Mouse (Mus musculus) hindbrain, embryonic 11.5 days (tissue): ENCODE results near the gene Ltb. TPM values are rescaled to one million over a fixed set of nuclear protein-coding genes. Genes with fewer than 3 reads are reported as not detected.

Experiments used
- ATAC-seq: fragments of 200-750 bp; cut with Nextera tagmentation; 2 replicates; pipeline ENCODE4 v1.8.0; 2017; ENCODE audit warnings: mild to moderate bottlenecking, moderate TSS enrichment, moderate library complexity; ENCODE audit not compliant: low FRiP score
- DNase-seq: peaks from one replicate; pipeline ENCODE4 v3.0.0-alpha.2; 2015; ENCODE audit warnings: low spot score
- H3K27ac ChIP-seq: fragments of 300-500 bp; sonication (generic); 2 replicates; pipeline ENCODE4 v1.5.1; 2014; ENCODE audit warnings: mild to moderate bottlenecking, low read depth, low read length
- H3K27me3 ChIP-seq: fragments of 300-500 bp; sonication (generic); 2 replicates; pipeline ENCODE4 v1.6.1; 2014; ENCODE audit warnings: mild to moderate bottlenecking, low read length, moderate library complexity, mixed read lengths; ENCODE audit not compliant: control insufficient read depth, insufficient read depth
- H3K36me3 ChIP-seq: fragments of 300-500 bp; sonication (generic); 2 replicates; pipeline ENCODE4 v1.6.1; 2014; ENCODE audit warnings: mild to moderate bottlenecking, low read length, moderate library complexity, mixed read lengths; ENCODE audit not compliant: control insufficient read depth, insufficient read depth
- H3K4me1 ChIP-seq: fragments of 300-500 bp; sonication (generic); replicated peaks from 2 replicates; pipeline ENCODE4 v1.6.1; 2014; ENCODE audit warnings: low read length, mixed read lengths; ENCODE audit not compliant: control insufficient read depth, insufficient read depth
- H3K4me2 ChIP-seq: fragments of 300-500 bp; sonication (generic); replicated peaks from 2 replicates; pipeline ENCODE4 v1.6.1; 2014; ENCODE audit warnings: mild to moderate bottlenecking, low read depth, low read length
- H3K4me3 ChIP-seq: fragments of 300-500 bp; sonication (generic); 2 replicates; pipeline ENCODE4 v1.5.1; 2014; ENCODE audit warnings: low read depth, low read length
- H3K9ac ChIP-seq: fragments of 300-500 bp; sonication (generic); 2 replicates; pipeline ENCODE4 v1.6.1; 2014; ENCODE audit warnings: low read depth, low read length
- H3K9me3 ChIP-seq: fragments of 300-500 bp; sonication (generic); 2 replicates; pipeline ENCODE4 v1.6.1; 2016; ENCODE audit warnings: low read length; ENCODE audit not compliant: control insufficient read depth
- WGBS: fragments of 180-500 bp; shearing (Covaris S2); extraction: QIAGEN DNeasy Blood & Tissue Kit; methylation state at CpG from one replicate; pipeline ENCODE4 v1.1.7; 2014; 5-methylcytosine and 5-hydroxymethylcytosine counted together
- polyA plus RNA-seq: library from polyadenylated mRNA; unstranded; fragments of >200 nt; fragmentation: Nextera tagmentation; extraction: Ambion mirVana; gene quantifications from 2 replicates; pipeline ENCODE4 v1.2.1, GENCODE M21; 2014

Ltb gene
- polyA plus RNA-seq, 1 experiment from 2014 or later, result 0.32 TPM

- H3K27ac ChIP-seq, result peak overlapping the region; percentile 98
- no peaks in the 10 kb centered on the region for H3K9me3 ChIP-seq
- peaks cover 23% of the 10 kb centered on the region for H3K4me1 ChIP-seq
- WGBS, result 34% methylated on average over 12 of the region's 12 CpGs
- ATAC-seq, result no peak; the same call in 1 of the 2 replicates
- DNase-seq, result no peak
- peak overlapping the region; percentile 71 for H3K4me2 ChIP-seq
- peak overlapping the region; percentile 58 for H3K9ac ChIP-seq
- H3K27me3 ChIP-seq, result no peaks in the 10 kb centered on the region
- peaks cover 18% of the 10 kb centered on the region for H3K36me3 ChIP-seq
- peak overlapping the region; percentile 97 for H3K4me3 ChIP-seq
These were observed 46.4 kb downstream of the Ltb start for GRCm38 (mm10) chr17:35240384-35241304.

DNA sequence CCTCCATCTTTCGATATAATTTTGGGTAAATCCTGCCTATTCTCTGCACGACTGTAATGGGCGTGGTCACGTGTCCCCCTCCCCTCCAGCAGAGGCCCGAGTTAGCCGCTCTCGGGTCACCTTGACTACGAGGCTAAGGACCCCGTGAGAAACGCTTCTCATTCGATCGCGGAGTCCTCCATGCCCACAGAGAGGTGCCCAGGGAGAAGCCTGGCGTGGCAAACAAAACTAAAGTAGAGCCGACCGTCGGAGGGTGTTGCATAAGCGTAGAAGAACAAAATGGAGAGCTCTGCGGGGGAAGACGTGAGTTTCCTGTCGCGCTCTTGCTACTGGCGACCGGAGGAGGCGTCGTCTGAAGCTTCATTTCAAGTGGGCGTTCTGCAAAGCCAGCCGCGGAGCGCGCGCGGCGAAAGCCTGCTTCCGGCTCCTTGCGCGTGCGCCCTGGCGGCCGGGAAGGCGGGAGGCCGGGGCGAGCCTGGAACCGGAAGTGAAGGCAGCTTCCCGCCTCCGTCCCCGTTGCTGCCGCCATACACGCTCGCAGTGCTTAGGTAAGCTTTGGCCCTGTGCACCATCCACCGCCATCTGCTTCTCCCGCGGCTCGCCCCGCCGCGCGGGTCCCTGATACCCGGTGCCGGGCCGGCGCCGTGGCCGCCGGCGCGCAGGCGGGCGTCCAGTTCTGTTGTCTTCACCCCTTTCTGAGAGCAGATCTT, 47.2 kb downstream of the Ltb start, which contains the start of gene Ddx39b:
Ddx39b (plus strand) TSS at position 442 of the 710 bp plus-strand sequence.
- Histone ChIP-seq H3K27ac (peak within 1 kb of the TSS; percentile 98), H3K27me3 (no peaks in the 10 kb centered on the region), H3K9ac (peak within 1 kb of the TSS; percentile 100), H3K36me3 (peaks cover 24% of the 10 kb centered on the region), H3K9me3 (no peaks in the 10 kb centered on the region), H3K4me1 (peaks cover 27% of the 10 kb centered on the region), H3K4me3 (peak within 1 kb of the TSS; percentile 97), H3K4me2 (peak within 1 kb of the TSS; percentile 71)
- under 1% methylated on average over 69 of the region's 69 CpGs for WGBS
- peak; percentile 97 for DNase-seq
- ATAC-seq, result peak; percentile 91

DNA sequence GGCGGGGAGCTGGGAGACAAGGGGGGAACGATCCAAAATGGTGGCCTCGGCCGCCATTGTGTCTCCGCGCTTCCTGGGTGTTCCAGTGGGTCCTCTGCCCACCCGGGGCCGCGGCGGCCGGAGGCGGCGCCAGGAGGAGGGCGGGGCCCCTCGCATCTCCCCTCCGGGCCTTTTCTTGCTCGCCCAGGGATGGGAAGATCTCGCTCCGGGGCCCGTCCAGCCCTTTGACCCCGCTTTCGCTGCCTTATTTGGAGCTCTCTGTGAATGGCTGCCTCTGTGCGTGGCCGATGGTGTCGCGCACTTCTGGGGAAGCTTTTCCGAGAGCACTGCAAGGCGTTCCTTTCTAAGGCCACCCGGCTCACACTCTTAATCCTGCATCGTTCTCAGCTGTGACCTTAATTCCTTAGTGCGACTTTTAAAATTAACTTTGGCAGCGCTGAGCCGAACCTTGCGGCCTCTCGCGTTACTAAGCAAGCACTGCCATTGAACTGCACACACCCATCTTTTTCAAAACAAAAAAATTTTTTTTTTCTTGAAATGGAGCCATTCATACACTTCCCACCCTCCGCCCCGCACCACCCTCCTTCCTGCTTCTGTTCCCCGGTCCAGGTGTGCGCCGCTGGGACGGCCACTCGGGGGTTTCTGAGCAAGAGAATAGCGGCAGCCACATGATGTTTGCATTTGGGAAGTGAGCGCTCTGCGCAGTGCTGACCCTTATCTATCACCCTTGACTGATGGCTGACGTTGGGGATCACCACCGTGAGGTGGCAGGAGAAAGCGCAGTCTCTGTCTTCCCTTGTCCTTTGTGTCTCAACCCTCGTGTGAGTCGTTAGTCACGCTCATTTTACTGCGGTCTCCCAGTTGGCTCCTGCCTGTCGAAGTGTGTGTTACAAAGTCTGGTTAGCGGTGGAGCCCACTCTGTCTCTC, 48.0 kb downstream of the Ltb start:
- peaks cover 32% of the 10 kb centered on the region for H3K36me3 ChIP-seq
- H3K9ac ChIP-seq, result peak overlapping the region; percentile 100
- H3K4me1 ChIP-seq, result peaks cover 24% of the 10 kb centered on the region
- WGBS, result under 1% methylated on average over 55 of the region's 55 CpGs
- peak overlapping the region; percentile 97 for H3K4me3 ChIP-seq
- H3K27me3 ChIP-seq, result no peaks in the 10 kb centered on the region
- peak overlapping the region; percentile 71 for H3K4me2 ChIP-seq
- no peaks in the 10 kb centered on the region for H3K9me3 ChIP-seq
- ATAC-seq (peak; percentile 71), DNase-seq (peak; percentile 82)
- H3K27ac ChIP-seq, result peak overlapping the region; percentile 98

GRCm38 (mm10) chr17:35243086-35243485, 48.8 kb downstream of the Ltb start:
- H3K9ac ChIP-seq, result peak overlapping the region; percentile 100
- peaks cover 24% of the 10 kb centered on the region for H3K4me1 ChIP-seq
- H3K36me3 ChIP-seq, result peaks cover 37% of the 10 kb centered on the region
- no peaks in the 10 kb centered on the region for H3K9me3 ChIP-seq
- DNase-seq, result peak; percentile 71
- no peaks in the 10 kb centered on the region for H3K27me3 ChIP-seq
- WGBS, result 7% methylated on average over 16 of the region's 16 CpGs
- H3K4me3 ChIP-seq, result peak overlapping the region; percentile 97
- ATAC-seq, result no peak
- peak overlapping the region; percentile 98 for H3K27ac ChIP-seq
- peak overlapping the region; percentile 71 for H3K4me2 ChIP-seq

- Histone ChIP-seq H3K9me3 (no peaks in the 10 kb centered on the region), H3K4me2 (0 out of 2 replicates have a peak overlapping the region, but pooled peaks have one; percentile 71), H3K4me1 (peaks cover 24% of the 10 kb centered on the region), H3K27ac (no peak overlapping the region), H3K4me3 (no peak overlapping the region), H3K27me3 (no peaks in the 10 kb centered on the region), H3K9ac (no peak overlapping the region), H3K36me3 (peaks cover 50% of the 10 kb centered on the region)
- DNase-seq, result no peak
- WGBS, result 94% methylated on average over 2 of the region's 2 CpGs
- ATAC-seq, result no peak
These were observed 50.8 kb downstream of the Ltb start for GRCm38 (mm10) chr17:35244999-35245398.

Other genes starting within 250 kb of the Ltb start
- 0.15 TPM in 1 of 2 replicates, not detected in the other for gene Hspa1b, start 235.2 kb upstream of the Ltb start, polyA plus RNA-seq
- 0.49 TPM in 1 of 2 replicates, not detected in the other for gene Gm20481, start 224.5 kb upstream of the Ltb start, polyA plus RNA-seq
- 0.93 and 1.4 TPM in 2 replicates for gene Hspa1a, start 222.3 kb upstream of the Ltb start, polyA plus RNA-seq
- 0.93 and 1.2 TPM in 2 replicates for gene Hspa1l, start 221.7 kb upstream of the Ltb start, polyA plus RNA-seq
- gene Lsm2, start 212.6 kb upstream of the Ltb start, polyA plus RNA-seq, result 188 and 207 TPM in 2 replicates
- 69.1 and 71.7 TPM in 2 replicates for gene Vars, start 193.5 kb upstream of the Ltb start, polyA plus RNA-seq
- 0.10 and 0.36 TPM in 2 replicates for gene Vwa7, start 177.9 kb upstream of the Ltb start, polyA plus RNA-seq
- 3.0 and 4.0 TPM in 2 replicates for gene Sapcd1, start 166.4 kb upstream of the Ltb start, polyA plus RNA-seq
- 3.1 and 4.2 TPM in 2 replicates for gene Msh5, start 147.7 kb upstream of the Ltb start, polyA plus RNA-seq
- 45.6 and 85.1 TPM in 2 replicates for gene Clic1, start 144.5 kb upstream of the Ltb start, polyA plus RNA-seq
- 614 and 636 TPM in 2 replicates for gene Ddah2, start 135.4 kb upstream of the Ltb start, polyA plus RNA-seq
- 0.19 TPM in 1 of 2 replicates, not detected in the other for gene Ly6g6c, start 129.1 kb upstream of the Ltb start, polyA plus RNA-seq
- gene Mpig6b, start 128.3 kb upstream of the Ltb start, polyA plus RNA-seq, result 0.66 and 1.1 TPM in 2 replicates
- 0.42 and 0.50 TPM in 2 replicates for gene Ly6g6e, start 117.5 kb upstream of the Ltb start, polyA plus RNA-seq
- gene Ly6g6d, start 116.4 kb upstream of the Ltb start, polyA plus RNA-seq, result 1.0 and 2.7 TPM in 2 replicates
- 0.29 and 0.52 TPM in 2 replicates for gene Ly6g6f, start 108.8 kb upstream of the Ltb start, polyA plus RNA-seq
- 40.2 and 45.1 TPM in 2 replicates for gene Abhd16a, start 105.2 kb upstream of the Ltb start, polyA plus RNA-seq
- gene Ly6g5c, start 86.2 kb upstream of the Ltb start, polyA plus RNA-seq, result not detected in 2 replicates
- gene Ly6g5b, start 79.0 kb upstream of the Ltb start, polyA plus RNA-seq, result 0.89 and 0.96 TPM in 2 replicates
- 22.5 and 29.7 TPM in 2 replicates for gene Gpank1, start 73.0 kb upstream of the Ltb start, polyA plus RNA-seq
- gene Csnk2b, start 72.4 kb upstream of the Ltb start, polyA plus RNA-seq, result 299 and 310 TPM in 2 replicates
- 8.4 and 9.2 TPM in 2 replicates for gene D17H6S53E, start 68.1 kb upstream of the Ltb start, polyA plus RNA-seq
- 0.34 and 0.49 TPM in 2 replicates for gene Apom, start 62.4 kb upstream of the Ltb start, polyA plus RNA-seq
- 105 and 117 TPM in 2 replicates for gene Bag6, start 59.3 kb upstream of the Ltb start, polyA plus RNA-seq
- gene Prrc2a, start 29.5 kb upstream of the Ltb start, polyA plus RNA-seq, result 167 and 205 TPM in 2 replicates
- 6.1 and 8.4 TPM in 2 replicates for gene Aif1, start 18.4 kb upstream of the Ltb start, polyA plus RNA-seq
- gene Lst1, start 6.0 kb upstream of the Ltb start, polyA plus RNA-seq, result 5.6 and 9.8 TPM in 2 replicates
- not detected in 2 replicates for gene Tnf, start 7.6 kb downstream of the Ltb start, polyA plus RNA-seq
- not detected in 2 replicates for gene Lta, start 10.9 kb downstream of the Ltb start, polyA plus RNA-seq
- gene Gm16181, start 26.4 kb downstream of the Ltb start, polyA plus RNA-seq, result 0.36 and 0.43 TPM in 2 replicates
- gene Atp6v1g2, start 39.2 kb downstream of the Ltb start, polyA plus RNA-seq, result 14.7 and 16.8 TPM in 2 replicates
- 2.3 and 3.7 TPM in 2 replicates for gene Nfkbil1, start 41.4 kb downstream of the Ltb start, polyA plus RNA-seq
- 633 and 640 TPM in 2 replicates for gene Ddx39b, start 47.3 kb downstream of the Ltb start, polyA plus RNA-seq
- gene H2-D1, start 68.3 kb downstream of the Ltb start, polyA plus RNA-seq, result 42.9 and 43.2 TPM in 2 replicates
- not detected in 2 replicates for gene H2-Q1, start 126.0 kb downstream of the Ltb start, polyA plus RNA-seq
- 0.52 and 0.53 TPM in 2 replicates for gene H2-Q2, start 147.8 kb downstream of the Ltb start, polyA plus RNA-seq
- 1.5 and 2.4 TPM in 2 replicates for gene H2-Q4, start 185.2 kb downstream of the Ltb start, polyA plus RNA-seq
- 0.46 and 0.60 TPM in 2 replicates for gene H2-Q6, start 230.4 kb downstream of the Ltb start, polyA plus RNA-seq
- 7.0 and 8.7 TPM in 2 replicates for gene H2-Q7, start 244.7 kb downstream of the Ltb start, polyA plus RNA-seq